Mouse (Mus musculus) neural tube, embryonic 15.5 days (tissue): ENCODE measurements around the gene Thap2. TPM values are rescaled to one million over a fixed set of nuclear protein-coding genes. Genes with fewer than 3 reads are reported as not detected.

Experiments used
- ATAC-seq: fragments of 200-750 bp; cut with Nextera tagmentation; 2 replicates; pipeline ENCODE4 v1.8.0; 2017; ENCODE audit warnings: mild to moderate bottlenecking, moderate TSS enrichment, moderate library complexity; ENCODE audit not compliant: low FRiP score
- H3K27ac ChIP-seq: fragments of 300-500 bp; sonication (generic); replicated peaks from 2 replicates; pipeline ENCODE4 v1.5.1; 2015; ENCODE audit warnings: mild to moderate bottlenecking, inconsistent platforms
- H3K27me3 ChIP-seq: fragments of 300-500 bp; sonication (generic); replicated peaks from 2 replicates; pipeline ENCODE4 v1.6.1; 2015; ENCODE audit warnings: inconsistent platforms
- H3K36me3 ChIP-seq: fragments of 300-500 bp; sonication (generic); 2 replicates; pipeline ENCODE4 v1.6.1; 2015; ENCODE audit warnings: inconsistent platforms
- H3K4me1 ChIP-seq: fragments of 300-500 bp; sonication (generic); 2 replicates; pipeline ENCODE4 v1.6.1; 2015; ENCODE audit warnings: inconsistent platforms
- H3K4me2 ChIP-seq: fragments of 300-500 bp; sonication (generic); 2 replicates; pipeline ENCODE4 v1.6.1; 2015; ENCODE audit warnings: inconsistent platforms, mild to moderate bottlenecking, moderate library complexity
- H3K4me3 ChIP-seq: fragments of 300-500 bp; sonication (generic); replicated peaks from 2 replicates; pipeline ENCODE4 v1.5.1; 2015; ENCODE audit warnings: mild to moderate bottlenecking, inconsistent platforms
- H3K9ac ChIP-seq: fragments of 300-500 bp; sonication (generic); replicated peaks from 2 replicates; pipeline ENCODE4 v1.6.1; 2015; ENCODE audit warnings: mild to moderate bottlenecking, inconsistent platforms
- H3K9me3 ChIP-seq: fragments of 300-500 bp; sonication (generic); replicated peaks from 2 replicates; pipeline ENCODE4 v1.6.1; 2016; ENCODE audit warnings: inconsistent platforms
- WGBS: fragments of 180-500 bp; shearing (Covaris S2); methylation state at CpG from one replicate; pipeline ENCODE4 v1.1.7; 2015; ENCODE audit warnings: mixed read lengths; 5-methylcytosine and 5-hydroxymethylcytosine counted together
- polyA plus RNA-seq: library from polyadenylated mRNA; unstranded; fragments of >200 nt; fragmentation: Nextera tagmentation; extraction: Ambion mirVana; gene quantifications from 2 replicates; pipeline ENCODE4 v1.2.1, GENCODE M21; 2015

Gene Thap2
- 25.4 and 25.8 TPM in 2 replicates for polyA plus RNA-seq

DNA sequence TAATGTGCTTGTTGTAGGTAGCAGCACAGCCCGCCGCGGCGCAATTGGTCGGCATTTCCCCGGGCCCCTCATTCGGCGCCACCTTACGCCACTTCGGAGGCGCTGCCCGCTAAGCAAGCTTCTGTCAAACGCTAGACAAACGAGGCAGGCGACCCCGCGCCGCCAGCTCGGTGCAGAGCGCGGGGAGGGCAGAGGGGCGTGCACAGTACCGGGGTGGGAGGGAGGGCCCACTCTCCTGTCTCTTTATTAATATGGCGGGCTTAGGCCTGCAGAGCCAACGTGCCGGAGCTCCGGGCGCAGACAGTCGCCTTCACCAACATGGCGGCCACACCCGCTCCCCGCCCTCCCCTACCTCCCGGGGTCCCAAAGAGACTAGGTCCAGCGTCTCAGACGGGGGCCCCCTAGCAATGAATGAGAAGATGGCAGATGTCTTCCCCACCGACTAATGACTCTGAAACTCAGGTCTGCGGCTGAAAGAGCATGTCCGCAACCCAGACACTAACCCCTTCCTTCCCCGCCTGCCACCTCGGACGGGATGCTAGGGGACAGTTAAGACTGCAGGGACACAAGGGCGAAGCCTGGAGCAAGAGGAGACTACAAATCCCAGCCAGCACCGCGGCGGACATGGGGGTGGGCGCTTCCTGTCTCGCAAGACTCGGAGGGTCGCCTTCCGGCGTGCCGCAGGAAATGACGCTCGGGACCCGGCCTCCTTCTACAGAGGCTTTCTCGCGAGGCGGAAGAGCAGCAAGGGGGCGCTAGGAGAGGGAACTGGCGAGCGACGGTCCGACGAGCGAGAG lies at the start of gene Thap2, which contains the start of gene Zfc3h1:
TSS of gene Thap2 (minus strand) at position 223 of the 797 bp plus-strand sequence.
TSS of gene Zfc3h1 (plus strand) at position 739 of the 797 bp plus-strand sequence.
- Histone ChIP-seq H3K4me1 (peaks cover 35% of the 10 kb centered on the region), H3K4me3 (peak within 1 kb of the TSS; percentile 71), H3K9me3 (no peaks in the 10 kb centered on the region), H3K9ac (peak within 1 kb of the TSS; percentile 85), H3K4me2 (peak within 1 kb of the TSS; percentile 68), H3K27ac (peak within 1 kb of the TSS; percentile 97), H3K27me3 (no peaks in the 10 kb centered on the region), H3K36me3 (peaks cover 9% of the 10 kb centered on the region; the same call in 1 of the 2 replicates)
- under 1% methylated on average over 65 of the region's 65 CpGs for WGBS
- peak; percentile 97 for ATAC-seq

DNA sequence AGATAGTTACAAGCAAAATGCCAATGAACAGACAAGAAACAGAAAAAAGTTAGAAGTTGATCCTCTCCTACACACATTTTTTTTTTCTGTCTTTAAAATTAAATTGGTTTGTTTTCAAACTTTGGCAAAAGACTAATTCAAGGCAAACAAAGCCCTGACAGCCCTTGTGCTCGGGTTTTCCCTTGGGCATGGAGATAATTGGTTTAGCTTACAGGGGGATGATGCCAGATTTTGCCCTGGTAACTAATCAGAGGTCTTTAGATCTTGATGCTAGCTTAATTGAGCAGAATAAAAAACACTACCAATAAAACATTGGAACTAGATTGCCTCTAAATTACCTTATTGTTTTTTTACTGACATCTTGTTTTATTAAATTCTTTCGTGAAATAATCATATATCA lies 41.1 kb upstream of the Thap2 start:
- ATAC-seq, result no peak
- Histone ChIP-seq H3K27ac (no peak overlapping the region), H3K4me3 (no peak overlapping the region), H3K4me1 (no peaks in the 10 kb centered on the region), H3K36me3 (peaks cover 47% of the 10 kb centered on the region), H3K9ac (no peak overlapping the region), H3K9me3 (no peaks in the 10 kb centered on the region), H3K27me3 (no peaks in the 10 kb centered on the region), H3K4me2 (no peak overlapping the region)
- WGBS, result 43% methylated on average over 2 of the region's 2 CpGs

DNA sequence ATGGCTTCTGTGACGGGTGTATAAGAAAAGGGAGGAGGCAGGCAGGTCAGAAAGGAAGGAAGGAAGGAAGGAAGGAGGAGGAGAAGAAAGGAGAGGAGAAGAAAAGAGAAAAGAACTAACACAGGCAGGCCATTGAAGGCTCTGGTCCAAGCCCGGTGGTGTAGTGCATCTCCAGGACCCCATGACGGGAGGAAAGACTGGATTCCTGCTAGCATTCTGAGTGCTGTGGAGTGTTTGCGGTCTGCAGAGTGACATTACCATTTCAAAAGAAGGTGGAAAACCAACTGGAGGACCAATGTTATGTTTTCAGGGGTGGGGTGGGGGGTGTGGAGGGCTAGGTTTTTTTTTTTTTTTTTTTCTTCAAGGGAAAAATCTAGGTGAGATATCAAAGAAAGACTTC lies 37.7 kb upstream of the Thap2 start:
- peaks cover 42% of the 10 kb centered on the region for H3K36me3 ChIP-seq
- no peak overlapping the region for H3K4me2 ChIP-seq
- H3K9me3 ChIP-seq, result no peaks in the 10 kb centered on the region
- WGBS, result 84% methylated on average over 4 of the region's 4 CpGs
- no peak overlapping the region for H3K27ac ChIP-seq
- H3K27me3 ChIP-seq, result no peaks in the 10 kb centered on the region
- H3K9ac ChIP-seq, result no peak overlapping the region
- H3K4me3 ChIP-seq, result no peak overlapping the region
- ATAC-seq, result no peak
- H3K4me1 ChIP-seq, result no peaks in the 10 kb centered on the region

DNA sequence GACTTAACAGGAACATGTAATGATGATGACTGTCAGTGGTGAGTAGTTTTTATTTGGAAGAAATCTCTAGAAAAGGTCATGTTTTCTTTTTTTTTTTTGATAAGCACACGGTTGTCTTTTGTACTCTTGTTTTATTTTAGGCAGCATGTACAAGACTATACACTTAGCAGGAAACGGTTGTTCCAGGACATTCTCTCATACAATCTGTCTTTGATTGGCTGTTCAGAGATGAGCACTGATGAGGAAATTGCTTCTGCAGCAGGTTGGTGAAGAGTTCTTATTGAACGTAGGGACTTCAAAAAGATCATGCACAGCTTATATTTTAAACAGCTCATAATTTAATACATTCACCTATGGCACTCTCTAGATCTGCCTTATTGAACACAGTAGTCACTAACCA lies 29.8 kb upstream of the Thap2 start:
- H3K27ac ChIP-seq, result no peak overlapping the region
- no peak for ATAC-seq
- H3K4me3 ChIP-seq, result no peak overlapping the region
- H3K9ac ChIP-seq, result no peak overlapping the region
- H3K27me3 ChIP-seq, result no peaks in the 10 kb centered on the region
- 83% methylated on average over 3 of the region's 3 CpGs for WGBS
- H3K36me3 ChIP-seq, result peaks cover 68% of the 10 kb centered on the region
- H3K4me1 ChIP-seq, result no peaks in the 10 kb centered on the region
- H3K4me2 ChIP-seq, result no peak overlapping the region
- no peaks in the 10 kb centered on the region for H3K9me3 ChIP-seq

DNA sequence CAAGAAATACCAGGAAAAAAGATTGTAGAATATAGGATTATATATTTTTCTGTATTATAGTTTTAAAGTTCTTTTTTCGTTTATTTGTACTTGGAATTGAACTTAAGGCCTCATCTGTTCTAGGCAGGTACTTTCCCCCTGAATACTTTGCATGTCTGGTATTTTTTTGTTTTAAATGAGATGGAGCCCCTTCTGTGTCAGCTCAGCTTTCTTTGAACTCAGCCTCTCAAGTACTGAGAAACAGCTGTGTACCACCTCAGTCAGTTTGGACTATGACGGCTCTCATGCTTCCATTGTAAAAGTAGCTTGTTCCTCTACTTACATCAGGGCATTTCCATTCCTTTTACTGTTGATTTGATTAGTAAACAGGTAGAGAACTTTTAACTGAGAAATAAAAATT lies 29.3 kb upstream of the Thap2 start:
- no peak overlapping the region for H3K4me3 ChIP-seq
- H3K27me3 ChIP-seq, result no peaks in the 10 kb centered on the region
- no peaks in the 10 kb centered on the region for H3K4me1 ChIP-seq
- H3K4me2 ChIP-seq, result no peak overlapping the region
- peaks cover 68% of the 10 kb centered on the region for H3K36me3 ChIP-seq
- H3K9ac ChIP-seq, result no peak overlapping the region
- ATAC-seq, result no peak
- WGBS, result 92% methylated on average over 2 of the region's 2 CpGs
- H3K9me3 ChIP-seq, result no peaks in the 10 kb centered on the region
- H3K27ac ChIP-seq, result no peak overlapping the region

DNA sequence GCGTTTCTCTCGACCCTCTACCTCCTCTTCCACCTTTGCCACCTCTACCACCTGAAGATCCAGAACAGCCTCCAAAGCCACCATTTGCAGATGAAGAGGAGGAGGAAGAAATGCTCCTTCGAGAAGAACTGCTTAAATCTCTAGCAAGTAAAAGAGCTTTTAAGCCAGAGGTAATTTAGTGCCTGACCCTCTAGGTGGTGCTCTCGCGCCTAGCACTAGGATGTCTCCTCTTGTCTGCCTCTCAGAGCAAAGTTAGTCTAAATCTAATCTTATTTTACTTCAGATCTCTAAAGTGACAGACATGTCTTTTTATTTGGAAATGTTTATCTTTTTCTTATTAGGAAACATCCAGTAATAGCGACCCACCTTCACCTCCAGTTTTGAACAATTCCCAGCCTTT lies 22.1 kb upstream of the Thap2 start:
- ATAC-seq, result no peak
- Histone ChIP-seq H3K4me1 (no peaks in the 10 kb centered on the region), H3K4me3 (no peak overlapping the region), H3K27me3 (no peaks in the 10 kb centered on the region), H3K27ac (no peak overlapping the region), H3K36me3 (peaks cover 55% of the 10 kb centered on the region), H3K9ac (no peak overlapping the region), H3K4me2 (no peak overlapping the region), H3K9me3 (no peaks in the 10 kb centered on the region)
- WGBS, result 66% methylated on average over 6 of the region's 6 CpGs

DNA sequence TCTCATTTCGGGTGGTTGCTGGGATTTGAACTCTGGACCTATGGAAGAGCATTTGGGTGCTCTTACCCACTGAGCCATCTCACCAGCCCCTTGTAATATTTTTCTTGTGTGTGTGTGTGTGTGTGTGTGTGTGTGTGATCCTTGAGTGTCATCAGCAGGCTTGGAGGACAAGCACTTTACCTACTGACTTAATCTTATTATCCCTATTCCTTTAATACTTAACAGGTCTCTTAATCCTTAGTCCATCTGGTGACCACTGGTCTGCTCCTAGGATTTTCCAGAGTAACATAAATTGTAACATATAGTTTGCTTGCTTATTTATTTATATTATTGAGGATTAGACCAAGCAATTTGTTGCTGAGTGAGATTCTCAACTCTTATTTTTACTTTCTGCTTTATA lies 7.7 kb upstream of the Thap2 start:
- Histone ChIP-seq H3K27me3 (no peaks in the 10 kb centered on the region), H3K4me2 (no peak overlapping the region), H3K36me3 (peaks cover 23% of the 10 kb centered on the region), H3K27ac (no peak overlapping the region), H3K4me1 (peaks cover 36% of the 10 kb centered on the region), H3K4me3 (no peak overlapping the region), H3K9me3 (no peaks in the 10 kb centered on the region), H3K9ac (no peak overlapping the region)
- ATAC-seq, result no peak
- 100% methylated on average over 1 of the region's 1 CpGs for WGBS

DNA sequence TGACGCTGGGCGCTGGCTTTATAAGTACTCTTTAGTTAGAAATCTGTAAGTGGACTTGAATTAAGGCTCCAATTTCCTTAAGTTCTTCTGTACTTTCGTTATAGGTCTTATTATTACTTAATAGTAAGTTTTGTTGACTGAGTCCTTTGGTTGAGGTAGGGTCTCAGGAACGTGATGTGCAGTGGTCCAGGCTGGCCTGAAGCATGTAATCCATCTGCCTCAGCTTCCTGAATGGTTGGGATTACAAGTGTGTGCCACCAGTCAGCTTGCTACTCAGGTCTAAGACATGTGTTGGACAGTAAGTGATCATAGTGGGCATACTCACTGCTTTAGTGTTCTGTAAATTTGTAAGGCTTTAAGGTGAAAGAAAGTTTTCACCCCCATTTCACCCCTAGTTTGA lies 6.8 kb upstream of the Thap2 start:
- Histone ChIP-seq H3K4me1 (peaks cover 39% of the 10 kb centered on the region), H3K4me2 (no peak overlapping the region), H3K36me3 (peaks cover 23% of the 10 kb centered on the region), H3K27ac (no peak overlapping the region), H3K27me3 (no peaks in the 10 kb centered on the region), H3K9ac (no peak overlapping the region), H3K4me3 (no peak overlapping the region), H3K9me3 (no peaks in the 10 kb centered on the region)
- 94% methylated on average over 4 of the region's 4 CpGs for WGBS
- no peak for ATAC-seq

DNA sequence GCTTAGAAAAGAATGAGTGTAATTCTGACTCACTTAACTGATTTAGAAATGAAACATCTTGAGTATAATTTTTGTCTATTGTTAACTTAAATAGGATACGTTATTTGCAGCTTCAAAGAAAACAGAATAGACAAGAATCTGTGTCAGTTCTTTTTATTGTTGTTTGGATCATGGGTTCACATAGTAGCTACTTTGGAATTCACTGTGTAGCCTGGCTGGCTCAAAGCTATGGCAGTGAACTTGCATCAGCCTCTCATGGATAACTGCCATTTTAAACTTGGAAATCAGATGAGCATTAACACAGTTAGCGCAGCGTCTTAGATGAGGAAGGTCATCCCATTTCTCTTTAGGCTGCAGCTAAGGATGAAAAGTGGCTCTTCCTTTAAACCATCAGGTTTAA lies 3.6 kb upstream of the Thap2 start:
- 79% methylated on average over 3 of the region's 3 CpGs for WGBS
- no peak overlapping the region for H3K4me3 ChIP-seq

DNA sequence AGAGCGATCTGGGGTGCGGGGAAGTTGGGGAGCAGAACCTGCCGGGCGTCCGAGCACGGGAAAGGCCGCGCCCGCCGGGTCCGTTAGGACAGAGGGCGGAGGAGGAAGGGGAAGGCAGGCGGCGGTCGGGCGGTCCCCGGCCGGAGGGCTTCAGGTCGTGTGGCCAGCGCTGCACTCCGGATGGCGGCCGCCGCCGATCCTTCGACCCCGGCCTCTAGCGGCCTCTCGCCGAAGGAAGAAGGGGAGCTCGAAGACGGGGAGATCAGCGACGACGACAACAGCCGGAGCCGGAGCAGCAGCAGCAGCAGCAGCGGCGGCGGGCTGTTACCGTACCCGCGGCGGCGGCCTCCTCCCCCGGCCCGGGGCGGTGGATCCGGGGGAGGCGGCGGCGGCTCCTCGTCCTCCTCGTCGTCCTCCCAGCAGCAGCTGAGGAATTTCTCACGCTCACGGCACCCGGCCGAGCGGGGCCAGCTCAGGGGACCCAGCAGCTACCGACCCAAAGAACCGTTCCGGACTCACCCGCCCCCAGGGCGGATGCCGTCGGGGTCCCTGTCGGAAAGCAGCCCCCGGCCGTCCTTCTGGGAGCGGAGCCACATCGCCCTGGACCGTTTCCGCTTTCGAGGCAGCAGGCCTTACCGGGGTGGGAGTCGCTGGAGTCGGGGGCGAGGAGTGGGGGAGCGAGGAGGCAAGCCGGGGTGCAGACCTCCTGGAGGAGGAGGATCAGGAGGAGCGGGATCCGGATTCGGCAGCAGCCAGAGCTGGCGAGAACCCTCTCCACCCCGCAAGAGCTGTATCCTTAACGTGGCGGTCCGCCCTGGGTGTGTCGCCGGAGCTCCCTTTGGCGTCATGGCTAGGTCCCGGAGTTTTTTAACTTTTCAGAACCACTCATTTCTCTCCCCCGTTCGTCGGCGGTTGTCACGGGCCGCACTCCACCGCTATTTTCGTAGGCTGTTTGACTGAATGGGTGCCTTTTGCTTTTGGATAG lies 1.1 kb upstream of the Thap2 start:
- WGBS, result under 1% methylated on average over 92 of the region's 101 CpGs
- H3K27ac ChIP-seq, result peak overlapping the region; percentile 97
- ATAC-seq, result peak; percentile 4

More for the DNA sequence above, 3.6 kb upstream of the Thap2 start:
- Histone ChIP-seq H3K9ac (no peak overlapping the region), H3K27ac (no peak overlapping the region), H3K4me2 (peak overlapping the region; percentile 68), H3K4me1 (peaks cover 37% of the 10 kb centered on the region), H3K27me3 (no peaks in the 10 kb centered on the region), H3K36me3 (peaks cover 12% of the 10 kb centered on the region; the same call in 1 of the 2 replicates), H3K9me3 (no peaks in the 10 kb centered on the region)
- no peak for ATAC-seq

DNA sequence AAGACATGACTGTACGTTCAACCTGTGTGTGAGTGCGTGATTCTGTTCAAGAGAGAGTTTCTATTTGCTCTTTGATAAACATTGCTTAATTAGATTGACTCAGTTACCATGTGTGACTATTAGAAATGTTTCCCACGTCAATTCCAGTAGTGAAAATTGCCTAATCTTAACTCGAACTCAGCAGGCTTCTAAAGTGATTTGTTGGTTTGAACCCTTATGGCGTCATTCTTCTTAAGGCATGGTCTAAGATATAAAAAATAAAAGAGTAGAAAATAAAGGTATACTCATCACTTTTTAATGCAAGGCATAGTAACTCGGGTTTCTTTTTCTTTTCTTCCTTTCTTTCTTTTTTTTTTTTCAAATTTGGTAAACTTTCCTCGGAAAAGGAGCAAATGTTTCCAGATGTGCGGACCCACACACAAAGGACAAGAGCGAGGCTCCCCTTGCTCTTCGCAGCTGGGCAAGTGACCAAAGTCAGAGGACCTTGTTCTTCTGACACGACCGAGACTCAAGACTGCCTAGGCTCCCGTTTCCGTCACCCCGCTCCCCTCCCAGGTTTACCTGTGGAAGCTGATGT lies 511 bp downstream of the Thap2 start:
- no peak for ATAC-seq
- Histone ChIP-seq H3K27ac (peak overlapping the region; percentile 97), H3K36me3 (0 out of 2 replicates have a peak, but pooled peaks cover 4% of the 10 kb centered on the region), H3K9me3 (no peaks in the 10 kb centered on the region), H3K9ac (peak overlapping the region; percentile 70), H3K27me3 (no peaks in the 10 kb centered on the region), H3K4me2 (peak overlapping the region; percentile 64), H3K4me3 (peak overlapping the region; percentile 71), H3K4me1 (peaks cover 35% of the 10 kb centered on the region)
- WGBS, result under 1% methylated on average over 15 of the region's 15 CpGs

More for the DNA sequence above, 1.1 kb upstream of the Thap2 start:
- H3K4me1 ChIP-seq, result peaks cover 35% of the 10 kb centered on the region
- peak overlapping the region; percentile 85 for H3K9ac ChIP-seq
- H3K9me3 ChIP-seq, result no peaks in the 10 kb centered on the region
- peak overlapping the region; percentile 68 for H3K4me2 ChIP-seq
- H3K36me3 ChIP-seq, result peaks cover 10% of the 10 kb centered on the region; the same call in 1 of the 2 replicates
- peak overlapping the region; percentile 71 for H3K4me3 ChIP-seq
- no peaks in the 10 kb centered on the region for H3K27me3 ChIP-seq
